Mouse (Mus musculus) embryo, embryonic 11 days (tissue): ENCODE data around the gene Lamc2.

Experiments
- DNase-seq: peaks from one replicate; pipeline ENCODE4 v3.0.0-alpha.2; 2015

The Lamc2 gene

GRCm38 (mm10) chr1:153126491-153127381 is 59.5 kb downstream of the Lamc2 start:
- DNase-seq, result no peak

GRCm38 (mm10) chr1:153125287-153126275 is 60.7 kb downstream of the Lamc2 start:
- DNase-seq, result no peak

GRCm38 (mm10) chr1:153124502-153124901 is 61.7 kb downstream of the Lamc2 start:
- DNase-seq, result no peak

GRCm38 (mm10) chr1:153122764-153123163 is 63.5 kb downstream of the Lamc2 start:
- DNase-seq, result no peak

- no peak for DNase-seq
These were observed 64.9 kb downstream of the Lamc2 start for GRCm38 (mm10) chr1:153121320-153121719.

- no peak for DNase-seq
These were observed 65.7 kb downstream of the Lamc2 start for GRCm38 (mm10) chr1:153120544-153120943.

- no peak for DNase-seq
These were observed 70.9 kb downstream of the Lamc2 start for GRCm38 (mm10) chr1:153115315-153115714.

GRCm38 (mm10) chr1:153111596-153111995 is 74.7 kb downstream of the Lamc2 start:
- DNase-seq, result no peak

- DNase-seq, result no peak
These were observed 76.4 kb downstream of the Lamc2 start for GRCm38 (mm10) chr1:153109836-153110235.

- no peak for DNase-seq
These were observed 76.9 kb downstream of the Lamc2 start for GRCm38 (mm10) chr1:153109346-153109745.

- peak; percentile 43 for DNase-seq
These were observed 78.4 kb downstream of the Lamc2 start for GRCm38 (mm10) chr1:153107866-153108265.

GRCm38 (mm10) chr1:153104804-153105203 is 81.4 kb downstream of the Lamc2 start:
- DNase-seq, result no peak

- DNase-seq, result no peak
These were observed 83.1 kb downstream of the Lamc2 start for GRCm38 (mm10) chr1:153103186-153103554.

- no peak for DNase-seq
These were observed 83.7 kb downstream of the Lamc2 start for GRCm38 (mm10) chr1:153102296-153103185.

- DNase-seq, result peak; percentile 72
These were observed 84.8 kb downstream of the Lamc2 start for GRCm38 (mm10) chr1:153101327-153101880.

- no peak for DNase-seq
These were observed 85.3 kb downstream of the Lamc2 start for GRCm38 (mm10) chr1:153100912-153101311.

- DNase-seq, result no peak
These were observed 87.7 kb downstream of the Lamc2 start for GRCm38 (mm10) chr1:153098586-153098985.

- DNase-seq, result no peak
These were observed 89.1 kb downstream of the Lamc2 start for GRCm38 (mm10) chr1:153097017-153097675.

GRCm38 (mm10) chr1:153095826-153096727 is 90.2 kb downstream of the Lamc2 start:
- DNase-seq, result peak; percentile 55

- no peak for DNase-seq
These were observed 90.9 kb downstream of the Lamc2 start for GRCm38 (mm10) chr1:153095328-153095727.
